Mouse (Mus musculus): ENCODE measurements at regions not wholly inside any gene's neighbourhood (a gene's known extent, or its start where the extent isn't known, plus 50 kb on each side); places are given as distances from the start of the nearest gene placed in this dataset.
A peak's percentile ranks its signal among the peaks of the same experiment; 100 is the strongest.

- DNase-seq (ENCODE audit: low spot score in 2 of 2), result no peak
Measured at GRCm38 (mm10) chr2:131436149-131436548, 55.1 kb upstream of the Smox start.

GRCm38 (mm10) chr2:131430474-131430873 is 60.8 kb upstream of the Smox start:
- DNase-seq (ENCODE audit: low spot score in 2 of 2), result no peak

GRCm38 (mm10) chr2:131428089-131428488 is 63.2 kb upstream of the Smox start:
- DNase-seq (ENCODE audit: low spot score in 2 of 2), result no peak

GRCm38 (mm10) chr2:131426941-131427340 is 64.4 kb upstream of the Smox start:
- no peak for DNase-seq (ENCODE audit: low spot score in 2 of 2)

- no peak for DNase-seq (ENCODE audit: low spot score in 2 of 2)
Measured at GRCm38 (mm10) chr2:131423616-131424320, 67.5 kb upstream of the Smox start.

- DNase-seq (ENCODE audit: low spot score in 2 of 2), result peak; percentile 47 to 58
Measured at GRCm38 (mm10) chr2:131422907-131423445, 68.3 kb upstream of the Smox start.

- no peak for DNase-seq (ENCODE audit: low spot score in 2 of 2)
Measured at GRCm38 (mm10) chr2:131418130-131418529, 65.4 kb upstream of the Rnf24 start.

GRCm38 (mm10) chr2:131417472-131417871 is 64.8 kb upstream of the Rnf24 start:
- no peak for DNase-seq (ENCODE audit: low spot score in 2 of 2)

GRCm38 (mm10) chr2:131416482-131416881 is 63.8 kb upstream of the Rnf24 start:
- peak; percentile 52 to 62 for DNase-seq (ENCODE audit: low spot score in 2 of 2)

- DNase-seq (ENCODE audit: low spot score in 2 of 2), result no peak
Measured at GRCm38 (mm10) chr2:131410906-131411520, 58.3 kb upstream of the Rnf24 start.

GRCm38 (mm10) chr2:131407337-131407736 is 54.6 kb upstream of the Rnf24 start:
- DNase-seq (ENCODE audit: low spot score in 2 of 2), result no peak

GRCm38 (mm10) chr2:131404218-131404555 is 51.5 kb upstream of the Rnf24 start:
- no peak for DNase-seq (ENCODE audit: low spot score in 2 of 2)

GRCm38 (mm10) chr2:131403543-131404217 is 51.0 kb upstream of the Rnf24 start:
- no peak for DNase-seq (ENCODE audit: low spot score in 2 of 2)
